Mouse (Mus musculus) frontal cortex, postnatal 14 days (tissue): ENCODE results near the gene Pias3.
A peak's percentile ranks its signal among the peaks of the same experiment; 100 is the strongest.
"Not testable (repeated sequence)": the region's sequence is repeated elsewhere in the genome, so short reads cannot be mapped to it uniquely, and the experiment has no call there.

Experiments used
- DNase-seq, 2 experiments: peaks; one replicate each; pipeline ENCODE4 v3.0.0; 2022; ENCODE audit warnings: low spot score in 2 of 2

Pias3 gene

GRCm38 (mm10) chr3:96684822-96685156 is 11.4 kb upstream of the Pias3 start:
- no peak for DNase-seq

DNA sequence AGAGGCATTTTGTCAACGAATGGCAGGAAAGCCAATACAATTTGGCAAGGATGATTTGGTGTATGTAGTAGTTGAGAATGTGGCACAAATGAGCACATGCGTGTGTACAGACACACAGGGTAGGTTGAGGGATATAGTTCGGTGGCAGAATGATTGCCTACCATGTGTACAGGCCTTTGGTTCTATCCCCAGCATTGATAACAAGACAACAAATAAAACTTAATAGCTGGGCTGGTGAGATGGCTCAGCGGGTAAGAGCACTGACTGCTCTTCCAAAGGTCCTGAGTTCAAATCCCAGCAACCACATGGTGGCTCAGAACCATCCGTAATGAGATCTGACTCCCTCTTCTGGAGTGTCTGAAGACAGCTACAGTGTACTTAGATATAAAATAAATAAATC is 10.1 kb upstream of the Pias3 start:
- not testable (repeated sequence) for DNase-seq

DNA sequence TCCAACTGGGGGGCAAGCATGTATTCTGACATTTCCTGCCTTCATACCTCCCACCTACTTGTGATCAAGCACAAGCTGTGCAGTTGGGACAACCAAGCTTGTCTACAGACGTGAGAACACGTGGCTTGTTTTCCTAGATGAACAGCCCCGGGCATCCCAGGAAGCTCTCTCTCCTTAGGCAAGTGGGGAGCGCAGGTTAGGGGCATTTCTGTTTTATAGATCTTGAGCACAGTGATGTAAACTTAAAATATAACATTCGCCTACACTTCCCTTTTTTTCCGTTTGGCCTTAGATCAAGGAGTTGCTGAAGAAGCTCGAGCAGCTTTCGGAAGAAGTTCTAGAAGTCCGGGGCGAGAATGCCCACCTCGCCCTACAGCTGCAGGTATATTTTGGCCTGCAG is 7.3 kb upstream of the Pias3 start:
- DNase-seq = no peak

GRCm38 (mm10) chr3:96690298-96690697 is 5.9 kb upstream of the Pias3 start:
- no peak for DNase-seq

DNA sequence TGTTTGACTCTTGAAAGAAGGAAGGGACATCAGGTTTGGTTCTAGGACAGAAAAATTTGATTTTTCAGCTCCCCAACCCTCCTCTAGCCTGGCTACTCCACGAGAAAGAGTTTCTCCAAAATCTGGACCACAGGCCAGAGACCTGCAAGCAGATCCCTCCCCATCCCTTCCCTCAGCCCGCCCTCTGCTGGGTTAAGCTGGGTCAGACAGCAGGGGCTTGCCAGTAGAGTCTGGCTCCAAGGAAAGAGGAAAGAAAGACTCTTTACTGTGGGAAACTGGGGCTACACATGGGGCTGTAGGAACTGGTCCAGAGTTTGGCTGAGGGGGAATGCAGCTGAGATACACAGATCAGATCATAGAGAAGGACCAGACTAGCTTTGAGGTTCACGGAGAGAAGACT is 3.7 kb upstream of the Pias3 start:
- no peak for DNase-seq

DNA sequence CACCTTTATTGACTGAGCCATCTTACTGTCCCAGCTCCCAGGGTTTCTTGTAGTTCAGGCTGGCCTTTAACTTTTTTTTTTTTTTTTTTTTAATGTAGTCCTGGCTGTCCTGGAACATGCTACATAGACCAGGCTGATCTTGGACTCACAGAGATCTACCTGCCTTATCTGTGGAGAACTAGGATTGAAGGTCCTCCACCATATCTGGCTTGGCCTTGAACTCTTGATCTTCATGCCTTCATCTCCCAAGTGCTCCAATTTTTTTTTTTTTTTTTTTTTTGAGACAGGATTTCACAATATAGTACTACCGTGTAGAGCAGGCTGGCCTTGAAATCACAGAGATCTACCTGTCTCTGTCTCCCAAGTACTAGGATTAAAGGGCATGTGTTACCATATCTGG is 2.6 kb upstream of the Pias3 start:
- no peak for DNase-seq

- peak; percentile 59 to 66 for DNase-seq
Measured at GRCm38 (mm10) chr3:96696766-96697732, 865 bp downstream of the Pias3 start.

DNA sequence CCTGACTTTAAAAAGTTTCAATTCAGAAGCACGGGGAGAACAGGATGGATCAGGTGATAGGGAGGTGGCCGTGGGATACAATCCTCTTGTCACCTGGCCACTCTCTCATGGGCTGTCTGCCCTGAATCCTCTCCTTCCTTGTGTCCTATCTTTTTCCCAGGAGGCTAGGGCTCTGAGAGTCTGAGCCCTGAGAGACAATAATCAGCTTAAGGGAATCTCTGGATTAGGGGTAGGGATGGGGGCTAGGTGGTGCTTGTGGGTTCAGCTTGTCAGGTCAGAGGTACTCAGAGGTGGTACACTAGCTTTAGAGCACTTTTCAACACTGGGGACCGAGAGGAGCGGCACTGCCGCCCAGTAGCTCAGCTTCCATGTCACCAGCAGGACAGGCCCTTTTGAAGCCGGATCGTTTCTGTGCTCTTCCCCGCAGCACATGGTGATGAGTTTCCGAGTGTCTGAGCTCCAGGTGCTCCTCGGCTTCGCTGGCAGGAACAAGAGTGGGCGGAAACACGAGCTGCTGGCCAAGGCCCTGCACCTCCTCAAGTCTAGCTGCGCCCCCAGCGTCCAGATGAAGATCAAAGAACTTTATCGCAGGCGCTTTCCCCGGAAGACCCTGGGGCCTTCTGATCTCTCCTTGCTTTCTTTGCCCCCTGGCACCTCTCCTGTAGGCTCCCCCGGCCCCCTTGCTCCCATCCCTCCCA is 3.0 kb downstream of the Pias3 start:
- DNase-seq = no peak

DNA sequence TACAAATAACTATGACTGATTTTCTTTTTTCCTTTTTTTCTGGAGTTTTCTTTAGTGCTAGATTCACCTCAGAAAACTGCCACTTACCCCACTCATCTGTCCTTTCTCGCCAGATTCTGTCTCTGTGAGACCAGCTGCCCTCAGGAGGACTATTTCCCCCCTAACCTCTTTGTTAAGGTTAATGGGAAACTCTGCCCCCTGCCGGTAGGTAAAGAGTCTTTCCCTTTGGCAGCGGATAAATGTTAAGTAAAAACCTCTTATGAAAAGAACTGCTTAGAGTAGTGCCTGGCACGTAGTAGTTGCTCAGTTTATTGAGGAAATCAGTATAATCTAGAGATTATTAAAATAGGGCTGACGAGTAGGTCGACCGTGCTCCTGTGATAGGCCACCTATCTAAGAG is 4.2 kb downstream of the Pias3 start:
- DNase-seq = no peak

GRCm38 (mm10) chr3:96701003-96701402 is 4.8 kb downstream of the Pias3 start:
- DNase-seq = no peak

- DNase-seq = no peak
Measured at GRCm38 (mm10) chr3:96704778-96705177, 8.6 kb downstream of the Pias3 start.

- DNase-seq = no peak
Measured at GRCm38 (mm10) chr3:96706217-96706616, 10.0 kb downstream of the Pias3 start.

- no peak for DNase-seq
Measured at GRCm38 (mm10) chr3:96706984-96707383, 10.8 kb downstream of the Pias3 start.

GRCm38 (mm10) chr3:96707903-96708683 is 11.9 kb downstream of the Pias3 start, which contains the start of gene Nudt17:
Nudt17 (minus strand) TSS chr3:96708562.
- peak; percentile 46 to 64 for DNase-seq

GRCm38 (mm10) chr3:96708684-96709064 is 12.5 kb downstream of the Pias3 start:
- no peak for DNase-seq

- no peak for DNase-seq
Measured at GRCm38 (mm10) chr3:96714286-96714685, 18.1 kb downstream of the Pias3 start.

DNA sequence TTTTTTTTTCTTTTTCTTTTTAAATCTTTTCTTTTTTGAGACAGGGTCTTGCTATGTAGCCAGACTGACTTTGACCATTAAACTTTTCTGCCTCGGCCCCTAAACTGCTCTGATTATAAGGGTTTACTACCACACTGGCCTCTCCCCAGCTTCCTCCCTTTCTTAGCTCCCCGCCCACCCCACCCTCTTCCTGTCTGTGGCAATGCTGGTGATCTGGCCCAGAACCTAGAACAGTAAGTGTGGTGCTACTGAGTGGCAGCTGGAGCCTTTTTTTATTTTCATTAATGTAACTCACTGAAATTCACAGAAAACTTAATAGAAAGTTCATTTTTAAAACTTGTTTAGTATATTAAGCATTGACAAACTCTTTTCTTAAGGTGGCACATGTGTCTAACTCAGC is 19.7 kb downstream of the Pias3 start:
- DNase-seq = no peak

DNA sequence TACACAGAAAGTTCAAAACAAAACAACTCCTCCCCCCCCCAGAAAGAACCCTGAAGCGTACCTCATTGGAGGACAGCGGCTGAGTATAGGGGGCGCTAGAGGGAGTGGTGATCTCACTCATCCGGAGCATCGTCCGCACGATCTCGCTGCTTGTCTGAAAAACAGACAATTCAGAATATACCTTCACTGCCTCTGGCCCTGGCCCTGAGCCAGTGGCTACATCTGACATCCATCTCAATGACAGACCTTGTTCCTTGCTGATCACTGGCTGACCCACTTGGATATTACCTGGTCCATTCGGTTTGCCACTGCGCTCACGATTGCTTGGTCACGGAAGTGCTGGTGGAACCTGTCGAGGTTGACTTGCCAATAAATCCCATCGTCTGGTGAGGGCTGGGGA is 23.0 kb downstream of the Pias3 start:
- DNase-seq = no peak

GRCm38 (mm10) chr3:96727343-96727827 is 31.2 kb downstream of the Pias3 start, which contains the start of the genes Polr3c and Rnf115:
Polr3c (minus strand) TSS chr3:96727628.
Rnf115 (plus strand) TSS chr3:96727664.
- DNase-seq = peak; percentile 89 to 91

DNA sequence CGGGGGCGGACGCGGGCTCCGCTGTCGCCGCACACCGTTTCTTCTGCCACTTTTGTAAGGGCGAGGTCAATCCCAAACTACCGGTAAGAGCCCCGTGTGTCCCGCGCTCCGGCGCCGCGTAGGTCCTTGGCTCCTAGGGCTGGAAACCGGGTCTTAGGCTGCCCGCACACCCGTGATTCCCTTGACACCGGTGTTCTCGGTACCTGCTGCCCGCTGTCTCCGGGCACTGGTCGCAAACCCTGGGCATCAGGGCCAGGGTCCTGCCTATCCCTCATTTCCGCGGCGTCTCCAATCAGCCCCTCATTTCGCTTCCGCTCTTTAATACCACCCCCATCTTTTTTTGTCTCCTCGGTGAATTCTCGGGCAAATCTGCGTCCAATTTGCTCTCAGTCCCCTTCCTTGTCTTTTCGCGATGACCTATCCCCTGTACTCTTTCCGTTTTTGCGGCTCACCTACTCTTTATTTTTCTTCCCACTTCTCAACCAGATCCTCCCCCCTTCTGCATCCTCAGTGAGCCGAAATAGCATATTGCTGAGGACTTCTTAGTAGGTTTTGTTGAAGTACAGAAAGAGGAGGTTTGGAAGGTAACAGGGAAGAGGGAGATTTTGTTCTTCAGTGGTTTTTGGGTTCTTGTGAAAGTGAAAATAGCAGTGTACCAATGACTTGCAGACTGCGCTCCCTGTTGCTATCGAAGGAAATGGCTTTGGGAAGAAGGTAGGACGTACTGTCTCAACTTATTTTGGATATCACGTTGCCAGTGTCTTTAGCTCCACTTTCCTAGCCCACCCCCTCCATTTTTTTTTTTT is 31.8 kb downstream of the Pias3 start:
- peak in 1 of 2 experiments; percentile 19 for DNase-seq
